Mouse (Mus musculus): ENCODE measurements around the gene Ppp1r9a. TPM values are rescaled to one million over a fixed set of nuclear protein-coding genes. Genes with fewer than 3 reads are reported as not detected.

Gene Ppp1r9a
- total RNA-seq, 1 experiment from 2014 or later, result 61.2 TPM

DNA sequence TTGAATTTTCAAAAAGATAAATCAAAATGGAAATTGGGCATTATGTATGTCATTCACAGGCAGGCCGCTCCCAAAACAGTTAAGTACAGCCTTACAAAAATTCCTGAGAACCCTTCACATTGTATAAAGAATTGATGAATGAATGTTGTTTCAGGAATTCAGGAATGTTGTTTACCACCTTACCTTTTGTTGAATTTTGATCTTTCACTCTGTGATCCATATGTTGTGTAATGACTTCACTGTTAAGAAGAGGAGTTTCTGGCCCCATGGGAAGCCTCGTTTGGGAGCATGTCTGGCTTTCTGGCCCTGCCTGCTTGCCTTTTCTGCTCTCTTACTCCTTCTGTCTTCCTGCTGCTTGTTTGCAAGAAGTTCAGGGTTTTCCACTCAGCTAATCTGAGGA, 105.4 kb downstream of the Ppp1r9a start:
- DNase-seq, result no peak

DNA sequence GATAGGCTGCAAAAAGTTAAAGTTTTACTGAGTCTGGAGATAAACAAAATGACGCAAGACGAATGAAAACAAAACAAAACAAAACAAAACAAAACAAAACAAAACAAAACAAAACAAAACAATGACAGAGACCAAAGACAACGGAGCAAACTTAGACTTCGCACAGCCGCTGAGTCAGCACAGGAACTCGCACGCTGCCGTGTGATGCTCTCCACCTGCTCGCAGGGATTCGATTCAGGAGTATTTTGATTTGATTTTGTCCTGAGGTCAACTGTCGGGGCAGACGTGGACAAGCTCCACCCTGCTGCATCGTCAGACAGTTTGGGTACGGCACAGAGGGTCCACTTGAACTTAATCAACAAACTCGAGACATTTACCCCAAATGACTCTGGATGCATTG, 105.9 kb downstream of the Ppp1r9a start:
- DNase-seq, result no peak

DNA sequence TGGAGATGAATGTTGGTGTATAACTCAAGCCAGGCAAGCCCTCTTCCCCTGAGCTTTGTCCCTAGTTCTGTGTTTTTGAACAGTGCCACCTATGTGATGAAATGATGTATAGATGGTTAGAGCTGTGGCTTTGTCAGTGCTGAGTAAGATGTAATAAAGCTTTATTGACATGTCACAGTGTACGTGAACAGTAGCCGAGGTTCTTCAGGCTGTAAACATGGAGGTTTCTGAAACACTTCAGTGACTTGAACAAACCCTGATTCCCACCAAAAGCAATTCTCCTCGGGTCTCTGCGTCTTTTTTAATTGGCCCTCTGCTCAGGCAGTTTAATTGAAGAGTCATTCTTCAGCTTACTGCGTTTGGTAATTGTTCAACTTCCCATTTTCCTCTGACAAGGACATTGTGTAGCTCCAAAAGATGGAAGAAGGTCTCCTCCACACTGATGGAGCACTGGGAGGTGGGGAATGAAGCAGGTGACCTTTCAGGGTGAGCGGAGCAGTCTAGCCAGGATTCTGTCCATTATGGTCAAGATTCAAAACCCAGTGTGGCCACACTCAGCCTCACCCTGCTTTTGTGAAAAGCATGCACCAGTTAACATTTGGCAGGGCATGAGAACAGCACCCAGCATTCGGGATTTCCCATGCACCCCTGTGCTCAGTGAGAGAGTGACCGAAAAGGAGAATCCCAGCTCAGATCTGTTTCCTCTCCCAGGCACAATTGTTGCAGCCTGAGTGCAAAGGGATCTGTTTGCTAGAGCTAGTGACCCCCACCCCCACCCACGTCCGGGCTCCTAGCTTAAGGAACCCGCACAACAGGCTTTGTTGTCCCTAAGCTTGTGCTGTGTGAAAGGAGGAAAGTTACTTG, 108.1 kb downstream of the Ppp1r9a start:
- DNase-seq, result no peak

DNA sequence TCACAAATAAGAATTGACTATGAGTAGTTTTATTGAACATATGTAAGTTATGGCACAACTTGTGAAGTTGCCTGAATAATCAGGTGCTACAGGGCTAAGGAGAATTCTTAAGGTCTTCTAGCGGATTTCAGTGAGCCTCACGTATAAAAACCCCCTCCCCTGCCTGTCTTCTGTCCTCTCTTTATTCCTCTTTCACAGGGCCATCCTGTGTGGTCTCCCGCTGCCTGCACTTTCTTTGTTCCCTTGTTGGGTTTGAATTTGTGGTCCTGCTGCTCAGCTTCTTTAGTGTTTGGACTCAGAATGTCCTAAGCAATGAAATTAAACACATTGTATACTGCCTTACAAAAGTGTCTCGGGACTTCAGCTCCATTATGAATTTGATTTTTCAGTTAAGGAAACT, 110.1 kb downstream of the Ppp1r9a start:
- no peak for DNase-seq

DNA sequence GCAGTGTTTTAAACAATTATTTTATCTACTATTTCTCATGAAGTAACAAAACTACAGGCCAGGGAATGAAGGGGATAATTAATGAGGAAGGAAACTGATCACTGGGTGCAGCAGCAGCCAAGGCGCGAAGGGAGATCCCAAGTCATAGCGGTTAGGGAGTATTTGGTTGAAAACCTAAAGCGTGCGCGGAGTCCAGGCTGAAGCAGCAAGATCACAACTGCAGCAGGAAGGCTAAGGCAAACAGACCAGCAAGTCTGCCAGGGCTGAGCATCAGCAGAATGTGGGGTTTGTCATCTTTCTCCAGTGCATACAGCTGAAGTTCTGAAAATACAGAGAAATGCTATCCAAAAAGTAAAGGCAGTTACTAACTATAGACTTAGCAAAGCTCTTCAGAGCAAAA, 111.8 kb downstream of the Ppp1r9a start:
- DNase-seq, result no peak

DNA sequence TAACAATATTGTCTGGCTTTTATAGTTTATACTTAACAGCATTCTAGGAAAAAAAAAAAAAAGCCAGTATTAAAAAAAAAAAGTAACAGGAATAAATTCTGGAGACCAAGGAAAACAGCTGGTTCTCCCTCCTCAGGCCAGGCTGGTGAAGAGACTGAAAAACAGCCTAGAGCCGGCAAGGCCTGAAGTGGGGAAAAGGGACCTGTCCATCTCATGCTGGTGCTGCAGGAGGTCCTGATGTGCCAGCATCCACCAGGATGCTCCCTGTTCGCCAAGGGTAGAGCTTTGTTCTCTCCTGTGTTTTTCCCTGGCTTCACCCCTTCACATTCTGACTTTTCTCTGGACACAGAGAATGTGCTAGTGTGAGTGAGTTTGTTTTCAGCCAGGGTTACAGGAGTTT, 112.5 kb downstream of the Ppp1r9a start:
- DNase-seq, result no peak

DNA sequence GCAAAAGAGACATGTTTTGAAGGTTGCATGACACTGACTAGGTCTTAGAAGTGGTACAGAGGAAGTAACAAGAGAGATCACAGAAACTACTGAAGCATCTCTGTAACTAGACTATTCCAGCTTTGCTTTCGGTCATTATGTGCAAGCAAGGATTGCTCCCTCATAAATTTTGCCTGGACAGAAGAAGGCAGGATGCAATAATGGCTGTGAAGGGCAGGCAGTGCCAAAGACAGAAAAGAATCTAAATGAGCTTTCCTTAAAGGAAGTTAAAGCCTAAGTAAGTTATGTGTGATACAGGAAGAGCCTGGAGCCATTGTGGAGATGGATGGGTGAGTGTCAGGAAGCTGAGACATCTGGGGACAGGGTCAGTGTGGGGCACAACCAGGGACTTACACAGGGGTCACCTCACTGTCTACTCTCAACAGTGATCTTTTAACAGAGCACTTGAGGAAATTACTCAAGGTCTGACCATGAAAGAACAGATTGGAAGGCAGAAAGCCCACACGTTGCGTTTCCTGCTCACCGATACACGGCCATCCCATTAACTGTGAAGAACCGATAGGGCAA, 115.3 kb downstream of the Ppp1r9a start:
- no peak for DNase-seq

DNA sequence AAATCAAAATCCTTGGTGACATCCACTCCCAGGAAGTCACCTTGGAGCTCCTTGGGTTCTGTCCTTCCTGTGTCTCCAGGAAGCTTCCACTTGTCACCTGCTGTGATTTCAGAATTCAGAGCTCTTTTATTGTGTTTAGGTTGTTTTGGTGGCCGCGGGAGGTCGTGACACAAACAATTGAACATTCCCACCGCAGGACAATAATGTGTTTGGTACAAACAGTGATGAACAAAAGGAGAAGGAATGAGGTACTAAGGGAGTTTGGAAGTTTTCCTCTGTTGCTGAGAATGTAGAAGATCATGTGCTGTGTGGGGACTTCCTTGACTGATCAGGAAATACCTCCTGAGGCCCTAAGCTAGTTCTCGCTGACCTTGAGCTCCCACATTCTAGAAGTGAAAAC, 116.5 kb downstream of the Ppp1r9a start:
- DNase-seq, result no peak

DNA sequence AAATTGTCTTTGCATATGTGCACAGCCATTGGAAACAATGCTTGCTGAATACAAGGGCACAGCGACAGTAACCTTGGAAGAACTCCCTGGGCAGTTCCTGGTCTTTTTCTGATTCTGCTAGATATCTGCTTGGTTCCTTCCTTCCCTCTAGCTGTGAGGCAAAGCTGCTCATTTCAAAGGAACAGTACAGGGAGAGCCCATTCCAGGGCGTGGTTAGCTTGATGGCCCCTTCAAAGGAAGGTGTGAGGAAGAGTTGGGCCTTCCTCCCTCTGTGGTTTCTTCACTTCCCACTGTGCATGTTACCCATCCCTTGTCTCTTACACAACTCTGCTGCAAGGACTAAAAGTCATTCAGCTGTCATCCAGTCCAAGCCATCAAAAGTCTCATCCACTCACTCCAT, 117.3 kb downstream of the Ppp1r9a start:
- DNase-seq, result no peak

DNA sequence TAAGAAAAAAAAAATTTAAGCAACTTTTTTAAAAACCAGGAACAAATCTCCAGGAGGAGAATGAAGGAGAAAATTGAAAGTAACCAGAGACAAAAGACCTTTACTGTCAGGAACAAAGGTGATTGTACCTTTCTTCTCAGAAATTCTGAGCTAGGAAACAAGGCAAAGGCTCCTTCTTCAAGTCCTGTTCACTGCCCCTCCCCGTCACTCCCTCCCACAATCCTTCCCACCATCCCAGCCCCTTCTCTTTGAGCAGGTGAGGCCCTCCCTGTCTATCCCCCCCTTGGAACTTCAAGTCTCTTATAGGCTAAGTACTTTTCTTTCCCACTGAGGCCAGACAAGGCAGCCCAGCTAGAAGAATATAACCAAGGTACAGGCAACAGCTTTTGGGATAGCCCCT, 117.8 kb downstream of the Ppp1r9a start:
- DNase-seq, result no peak

DNA sequence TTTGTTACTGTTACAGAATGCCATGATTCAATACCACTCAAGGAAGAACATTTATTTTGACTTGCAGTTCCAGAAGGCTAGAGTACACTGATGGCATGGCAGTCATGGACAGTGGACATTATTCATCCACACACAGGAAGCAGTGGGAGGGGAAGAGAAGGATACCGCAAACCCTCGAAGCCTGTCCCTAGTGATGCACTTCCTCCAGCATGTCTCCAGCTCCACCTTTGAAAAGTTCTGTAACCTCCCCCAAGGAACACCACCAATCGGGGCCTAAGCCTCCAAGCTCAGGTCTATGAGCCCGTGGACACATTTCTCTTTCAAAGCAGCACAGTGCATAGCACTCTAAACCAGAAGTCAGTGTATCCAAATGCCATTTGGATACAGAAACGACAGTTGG, 120.0 kb downstream of the Ppp1r9a start:
- DNase-seq, result no peak

DNA sequence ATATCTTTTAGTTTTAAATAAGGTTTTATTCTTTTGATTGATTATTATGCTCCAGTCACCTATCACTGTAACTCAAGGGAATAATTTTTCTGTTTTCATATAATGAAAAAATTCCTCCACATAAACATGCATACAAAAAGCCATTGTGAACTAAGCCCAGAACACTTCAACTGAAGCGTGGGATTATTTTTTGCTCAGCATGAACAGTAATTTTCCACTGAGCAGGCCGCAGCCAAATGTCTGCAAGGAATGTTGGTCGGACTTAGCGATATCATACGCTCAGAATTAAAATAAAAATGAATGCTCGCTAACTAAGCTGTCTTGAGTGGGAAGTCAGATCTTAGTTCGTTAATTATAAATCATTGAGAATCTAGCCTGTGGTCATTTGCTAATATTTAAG, 122.2 kb downstream of the Ppp1r9a start:
- no peak for DNase-seq

DNA sequence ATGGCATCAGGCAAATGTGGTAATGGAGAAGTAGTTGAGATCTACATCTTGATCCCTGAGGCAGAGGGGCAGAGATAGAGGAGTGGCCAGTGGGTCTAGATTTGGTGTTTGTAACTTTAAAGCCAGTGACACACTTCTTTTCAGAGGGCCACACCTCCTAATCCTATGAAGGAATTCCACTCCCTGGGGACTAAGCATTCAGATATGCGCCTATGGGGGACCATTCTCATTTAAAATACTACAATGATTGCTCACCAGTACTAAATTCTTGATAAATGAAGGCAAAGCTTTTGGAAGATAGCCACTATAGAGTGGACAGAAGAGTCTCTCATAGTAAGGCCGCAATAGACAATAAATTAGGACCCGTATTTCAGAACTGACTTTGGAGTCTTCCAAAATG, 124.1 kb downstream of the Ppp1r9a start:
- DNase-seq, result no peak

DNA sequence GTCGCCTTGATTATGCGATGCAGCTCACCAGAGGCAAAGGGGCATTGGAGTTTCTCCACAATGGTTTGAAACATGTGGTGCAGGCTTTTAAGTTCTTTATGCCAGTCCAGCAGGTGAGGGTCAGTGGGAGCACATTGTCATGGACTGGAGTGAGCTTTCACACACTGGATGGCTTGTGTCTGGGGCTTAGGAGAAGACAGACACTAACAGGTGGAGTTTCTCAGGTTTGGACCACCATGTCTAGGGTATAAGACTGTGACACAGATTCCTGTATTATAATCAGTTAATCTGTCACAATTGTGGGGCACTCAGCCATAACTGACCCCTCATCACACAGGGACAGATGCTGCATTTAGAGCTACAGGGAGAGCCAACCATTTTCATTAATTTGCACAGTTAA, 124.5 kb downstream of the Ppp1r9a start:
- DNase-seq, result no peak

DNA sequence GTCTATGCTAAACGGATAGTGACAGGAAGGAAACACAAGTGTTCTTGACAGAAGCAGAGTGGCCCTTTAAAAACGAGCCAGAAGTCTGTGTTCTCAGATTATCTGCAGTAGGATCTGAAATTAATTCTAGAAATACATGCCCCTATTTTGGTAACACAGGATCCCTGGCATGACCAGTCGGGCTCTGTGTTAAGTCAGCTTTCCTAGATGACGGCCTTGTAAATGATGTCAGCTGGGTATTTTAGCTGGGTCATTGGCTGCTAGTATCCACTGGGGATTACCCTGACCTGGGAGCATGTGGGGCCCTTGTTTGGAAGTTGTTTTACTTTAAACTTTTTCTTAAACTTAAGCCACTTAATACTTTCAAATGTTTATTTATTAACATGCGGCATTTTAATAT, 125.1 kb downstream of the Ppp1r9a start:
- no peak for DNase-seq

DNA sequence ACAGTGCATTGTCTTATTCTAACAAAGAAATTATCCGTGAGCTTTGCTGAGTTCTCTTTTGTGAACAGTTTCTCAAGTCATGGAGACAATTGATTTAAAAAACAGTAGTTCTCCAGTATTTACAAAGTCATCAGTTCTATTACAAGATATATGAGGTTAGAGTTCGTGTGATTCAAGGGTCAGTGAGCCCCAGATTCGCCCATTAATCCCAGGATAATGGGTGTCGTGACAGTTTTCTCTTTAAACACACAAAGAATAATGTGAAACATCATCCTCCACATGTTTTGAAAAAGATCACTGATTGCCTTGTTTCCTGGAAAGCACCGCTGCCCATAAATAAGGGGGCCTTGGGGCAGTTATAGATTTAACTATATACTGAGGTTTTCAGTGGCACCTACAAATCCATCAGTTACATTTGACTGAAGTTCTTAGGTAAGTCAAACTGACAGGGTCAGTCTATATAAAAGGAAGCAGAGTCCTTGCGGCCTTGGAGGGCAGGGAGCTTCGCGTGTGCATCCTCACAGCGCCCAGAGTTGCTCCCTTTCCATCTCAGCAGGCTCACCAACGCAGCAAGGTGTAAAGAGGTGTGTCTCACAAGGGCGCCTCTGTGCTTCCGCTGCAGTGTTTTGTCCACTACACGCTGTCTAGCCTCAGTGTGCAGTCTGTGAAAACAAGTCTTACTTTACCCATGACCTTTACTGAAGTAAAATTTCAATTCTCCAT, 126.6 kb downstream of the Ppp1r9a start:
- no peak for DNase-seq

DNA sequence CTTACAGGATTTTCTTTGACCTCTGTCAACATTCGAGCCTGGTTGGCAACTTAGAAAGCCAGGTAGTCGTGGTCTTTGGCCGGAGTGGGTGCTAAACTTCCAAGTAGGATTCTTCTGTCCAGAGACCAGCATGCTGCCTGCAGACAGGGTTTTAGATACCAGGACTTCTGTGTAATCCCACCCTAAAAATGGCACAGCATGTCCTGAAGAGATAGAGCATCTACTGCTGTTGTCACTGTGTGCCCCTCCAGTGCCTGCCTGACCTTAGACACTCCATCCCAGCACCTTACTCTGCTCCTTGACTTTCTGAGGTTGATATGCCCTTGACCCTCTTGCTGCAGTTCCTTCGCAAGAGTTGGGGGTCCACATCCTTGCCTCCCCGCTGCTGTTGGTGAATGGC, 127.2 kb downstream of the Ppp1r9a start:
- DNase-seq, result no peak

DNA sequence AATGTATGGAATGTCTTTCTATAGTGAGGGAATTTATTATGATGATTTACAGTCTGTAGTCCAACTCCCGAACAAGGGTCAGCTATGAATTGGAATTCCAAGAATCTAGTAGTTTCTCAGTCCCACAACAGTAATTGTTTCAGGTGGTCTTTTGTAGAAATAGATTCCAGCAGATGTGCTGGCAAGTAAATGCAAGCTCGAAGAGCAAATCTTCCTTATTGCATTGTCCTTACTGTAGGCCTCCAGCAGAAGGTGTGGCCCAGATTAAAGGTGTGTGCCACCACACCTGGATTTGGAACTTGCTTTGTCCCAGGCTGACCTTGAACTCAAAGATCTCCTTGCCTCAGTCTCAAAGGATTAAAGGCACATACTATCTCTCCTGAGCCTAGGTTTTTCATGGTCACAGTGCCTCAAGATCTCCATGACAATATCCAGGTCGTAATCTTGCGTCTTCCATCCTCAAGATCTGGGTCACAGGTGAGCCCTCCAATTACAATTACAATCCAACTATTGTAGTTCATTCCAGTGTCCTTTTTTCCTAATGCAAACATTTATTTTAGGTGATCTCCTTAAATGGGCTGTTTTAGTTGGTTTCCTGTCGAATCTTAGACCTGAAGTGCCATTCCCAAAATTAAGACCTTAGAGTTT, 130.4 kb downstream of the Ppp1r9a start:
- DNase-seq, result no peak

DNA sequence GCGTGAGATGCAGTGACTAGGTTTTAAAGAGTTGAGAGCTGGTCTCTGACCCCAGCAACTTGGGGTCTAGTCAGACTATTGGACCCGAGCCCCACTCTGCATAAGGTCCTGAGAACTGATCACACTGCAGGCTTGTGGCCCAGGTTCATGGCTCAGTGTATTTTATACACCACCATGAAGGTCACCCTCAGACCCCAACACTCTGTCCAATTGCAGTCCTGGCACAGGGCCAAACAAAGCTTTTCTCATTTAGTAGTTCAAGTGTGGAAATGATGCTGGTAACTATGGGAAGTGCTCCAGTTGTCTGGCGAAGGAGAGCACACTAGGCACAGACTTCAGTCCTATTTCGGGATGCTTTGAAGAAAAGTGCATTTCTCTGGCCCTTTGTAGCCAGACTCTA, 134.5 kb downstream of the Ppp1r9a start:
- no peak for DNase-seq

DNA sequence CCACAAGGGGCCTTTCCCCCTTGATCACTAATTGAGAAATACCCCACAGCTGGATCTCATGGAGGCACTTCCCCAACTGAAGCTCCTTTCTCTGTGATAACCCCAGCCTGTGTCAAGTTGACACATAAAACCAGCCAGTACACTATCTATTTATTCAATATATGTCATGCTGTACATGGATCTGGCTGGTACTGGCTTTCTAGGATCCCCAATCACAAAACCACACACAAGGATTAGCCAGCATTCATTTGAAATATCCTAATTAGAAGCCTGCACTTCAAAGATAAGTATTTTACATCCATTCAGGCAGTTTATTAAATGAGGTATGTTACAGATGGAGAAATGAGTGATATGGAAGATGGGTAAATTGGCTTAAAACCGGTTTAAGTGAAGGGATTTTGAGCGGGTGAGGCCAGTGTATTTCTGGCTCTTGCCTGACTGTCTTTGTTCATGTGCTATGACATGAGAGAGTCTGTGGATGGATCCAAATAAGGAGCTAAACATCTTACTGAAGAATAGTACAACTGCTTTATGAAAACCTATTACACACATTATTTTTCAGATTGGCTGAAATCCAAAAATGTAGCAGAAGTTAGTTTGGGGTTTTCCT, 135.5 kb downstream of the Ppp1r9a start:
- DNase-seq, result no peak

DNA sequence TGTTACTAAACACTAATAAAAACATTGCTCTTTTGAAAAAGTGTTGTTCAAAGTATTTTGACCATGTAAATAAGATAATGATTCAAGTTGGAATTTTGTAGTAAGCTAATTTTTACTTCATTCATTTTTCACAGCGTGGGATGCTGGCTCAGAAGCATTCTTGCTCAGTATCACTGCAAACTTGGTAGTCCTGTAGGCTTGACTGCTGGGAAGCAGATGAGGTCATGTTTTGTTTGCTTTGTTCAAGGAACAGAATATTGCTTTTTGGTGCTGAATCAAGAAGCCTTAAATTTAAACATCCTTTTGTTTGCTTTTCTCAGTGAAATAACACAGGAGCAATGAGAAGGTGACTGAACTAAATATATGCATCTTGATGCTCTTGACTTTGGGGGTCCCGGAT, 136.6 kb downstream of the Ppp1r9a start:
- DNase-seq, result no peak

DNA sequence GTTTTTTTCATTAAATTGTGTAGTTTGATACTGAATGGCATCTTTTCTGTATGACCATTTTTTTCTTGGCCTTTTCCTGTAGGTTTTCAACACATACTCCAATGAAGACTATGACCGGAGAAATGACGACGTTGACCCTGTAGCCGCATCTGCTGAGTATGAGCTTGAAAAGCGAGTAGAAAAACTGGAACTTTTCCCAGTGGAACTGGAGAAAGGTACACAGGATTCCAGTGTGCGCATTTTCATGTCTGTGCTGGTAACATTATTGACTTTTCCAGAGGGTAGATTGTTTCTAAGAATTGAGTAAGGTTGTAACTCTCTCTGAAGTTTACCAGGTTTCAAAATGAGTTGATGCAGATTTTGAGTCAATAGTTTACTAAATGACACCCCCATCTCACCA, 143.1 kb downstream of the Ppp1r9a start:
- no peak for DNase-seq

DNA sequence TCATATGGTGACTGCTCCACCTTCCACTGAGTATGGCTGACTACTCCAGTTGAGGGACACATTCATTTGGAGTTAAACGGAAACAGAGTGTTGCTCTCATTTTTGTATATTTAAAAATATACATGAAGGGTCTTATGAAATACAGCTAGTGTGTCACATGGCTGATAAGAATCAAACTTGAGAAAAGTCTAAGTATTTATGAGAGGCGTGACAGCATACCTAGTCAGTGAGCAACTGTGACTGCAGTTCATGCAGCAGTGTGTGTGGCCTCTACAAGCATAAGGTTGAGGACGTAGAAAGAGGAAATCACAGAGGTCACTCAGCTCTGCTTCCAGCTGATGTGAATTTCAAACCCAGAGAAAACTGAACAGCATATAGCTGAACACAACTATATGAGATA, 145.3 kb downstream of the Ppp1r9a start:
- no peak for DNase-seq
